Mouse (Mus musculus) WW6 (cell line): ENCODE data around the gene Ifnar1.

Experiments
- DNase-seq: peaks from one replicate; pipeline ENCODE4 v3.0.0-alpha.2; 2013; ENCODE audit warnings: low read depth, low spot score

The Ifnar1 gene

GRCm38 (mm10) chr16:91461066-91461638, 23.9 kb upstream of the Ifnar1 start:
- DNase-seq, result no peak

GRCm38 (mm10) chr16:91461773-91462181, 23.3 kb upstream of the Ifnar1 start:
- no peak for DNase-seq

- no peak for DNase-seq
Measured at GRCm38 (mm10) chr16:91462644-91463043, 22.4 kb upstream of the Ifnar1 start.

GRCm38 (mm10) chr16:91463400-91463799, 21.6 kb upstream of the Ifnar1 start:
- DNase-seq, result no peak

GRCm38 (mm10) chr16:91463836-91464400, 21.1 kb upstream of the Ifnar1 start:
- no peak for DNase-seq

- peak; percentile 83 for DNase-seq
Measured at GRCm38 (mm10) chr16:91464594-91465504, 20.2 kb upstream of the Ifnar1 start.

GRCm38 (mm10) chr16:91465505-91466240, 19.4 kb upstream of the Ifnar1 start:
- no peak for DNase-seq

- no peak for DNase-seq
Measured at GRCm38 (mm10) chr16:91466566-91466965, 18.5 kb upstream of the Ifnar1 start.

- DNase-seq, result no peak
Measured at GRCm38 (mm10) chr16:91470470-91470869, 14.6 kb upstream of the Ifnar1 start.

GRCm38 (mm10) chr16:91471481-91471880, 13.6 kb upstream of the Ifnar1 start:
- no peak for DNase-seq

GRCm38 (mm10) chr16:91475753-91476152, 9.3 kb upstream of the Ifnar1 start:
- DNase-seq, result no peak

GRCm38 (mm10) chr16:91478067-91478466, 7.0 kb upstream of the Ifnar1 start:
- no peak for DNase-seq

- no peak for DNase-seq
Measured at GRCm38 (mm10) chr16:91480517-91480916, 4.5 kb upstream of the Ifnar1 start.

GRCm38 (mm10) chr16:91484387-91484786, 651 bp upstream of the Ifnar1 start:
- no peak for DNase-seq

- no peak for DNase-seq
Measured at GRCm38 (mm10) chr16:91485841-91486240, 803 bp downstream of the Ifnar1 start.

- DNase-seq, result no peak
Measured at GRCm38 (mm10) chr16:91488066-91488465, 3.0 kb downstream of the Ifnar1 start.

GRCm38 (mm10) chr16:91490897-91491296, 5.9 kb downstream of the Ifnar1 start:
- DNase-seq, result no peak

GRCm38 (mm10) chr16:91491473-91491872, 6.4 kb downstream of the Ifnar1 start:
- no peak for DNase-seq

- DNase-seq, result no peak
Measured at GRCm38 (mm10) chr16:91495501-91495900, 10.5 kb downstream of the Ifnar1 start.

GRCm38 (mm10) chr16:91496206-91496605, 11.2 kb downstream of the Ifnar1 start:
- peak; percentile 67 for DNase-seq

GRCm38 (mm10) chr16:91496766-91497165, 11.7 kb downstream of the Ifnar1 start:
- no peak for DNase-seq

GRCm38 (mm10) chr16:91498041-91498440, 13.0 kb downstream of the Ifnar1 start:
- DNase-seq, result no peak
